Mouse (Mus musculus): ENCODE measurements around the gene Kif5a. TPM values are rescaled to one million over a fixed set of nuclear protein-coding genes. Genes with fewer than 3 reads are reported as not detected.
A peak's percentile ranks its signal among the peaks of the same experiment; 100 is the strongest.

Gene Kif5a
- polyA plus RNA-seq, 1 experiment = 0.14 TPM

- H3K79me2 ChIP-seq (ENCODE audit: control insufficient read depth, insufficient read depth) = peaks cover 33% of the 10 kb centered on the region
- no peaks in the 10 kb centered on the region for H3K27me3 ChIP-seq (ENCODE audit: control insufficient read depth, insufficient read depth, insufficient read length)
- H3ac ChIP-seq (ENCODE audit: control insufficient read depth, insufficient read length) = no peak overlapping the region
- no peak for TF ChIP-seq E2F4 (IDR thresholded peaks at IDR 0.05; ENCODE audit: insufficient read depth)
- no peak for TF ChIP-seq TCF3 (IDR thresholded peaks at IDR 0.05; ENCODE audit: insufficient read length, low read depth)
- peak; percentile 8 for TF ChIP-seq POLR2AphosphoS2 (IDR thresholded peaks at IDR 0.05; ENCODE audit: insufficient read length, low read depth)
- TF ChIP-seq MYOD1 (IDR thresholded peaks at IDR 0.05; ENCODE audit: control insufficient read depth in 1 of 3, insufficient read length in 2 of 3, low read depth in 2 of 3) = no peak
- TF ChIP-seq CEBPB (IDR thresholded peaks at IDR 0.05; ENCODE audit: insufficient read depth, poor library complexity, severe bottlenecking) = no peak
- TF ChIP-seq POLR2A (IDR thresholded peaks at IDR 0.05; ENCODE audit: insufficient read length, low read depth) = no peak
- H3K36me3 ChIP-seq (ENCODE audit: control insufficient read depth, insufficient read depth) = peaks cover 17% of the 10 kb centered on the region
- H3K4me2 ChIP-seq (ENCODE audit: low read depth) = peak overlapping the region; percentile 84
- H3K4me3 ChIP-seq = peak overlapping the region; percentile 100
These were observed 23.0 kb upstream of the Kif5a start for GRCm38 (mm10) chr10:127286194-127286593.

- no peaks in the 10 kb centered on the region for H3K27me3 ChIP-seq (ENCODE audit: control insufficient read depth, insufficient read depth, insufficient read length)
- peaks cover 22% of the 10 kb centered on the region for H3K36me3 ChIP-seq (ENCODE audit: control insufficient read depth, insufficient read depth)
- H3K79me2 ChIP-seq (ENCODE audit: control insufficient read depth, insufficient read depth) = peaks cover 27% of the 10 kb centered on the region
- H3K4me3 ChIP-seq = no peak overlapping the region
- no peak overlapping the region for H3ac ChIP-seq (ENCODE audit: control insufficient read depth, insufficient read length)
- no peak for TF ChIP-seq POLR2AphosphoS2 (IDR thresholded peaks at IDR 0.05; ENCODE audit: insufficient read length, low read depth)
- no peak for TF ChIP-seq E2F4 (IDR thresholded peaks at IDR 0.05; ENCODE audit: insufficient read depth)
- TF ChIP-seq POLR2A (IDR thresholded peaks at IDR 0.05; ENCODE audit: insufficient read length, low read depth) = no peak
- no peak for TF ChIP-seq MYOD1 (IDR thresholded peaks at IDR 0.05; ENCODE audit: control insufficient read depth in 1 of 3, insufficient read length in 2 of 3, low read depth in 2 of 3)
- TF ChIP-seq USF1 (IDR thresholded peaks at IDR 0.05; ENCODE audit: low read depth) = no peak
- TF ChIP-seq SRF (IDR thresholded peaks at IDR 0.05; ENCODE audit: control insufficient read depth, insufficient read length, low read depth) = no peak
- TF ChIP-seq MAX (IDR thresholded peaks at IDR 0.05; ENCODE audit: low read depth) = no peak
- TF ChIP-seq MYOG (IDR thresholded peaks at IDR 0.05; ENCODE audit: control insufficient read depth in 1 of 3, insufficient read depth in 1 of 3, insufficient read length in 2 of 3, low read depth in 2 of 3) = no peak
- no peak for TF ChIP-seq TCF12 (IDR thresholded peaks at IDR 0.05; ENCODE audit: insufficient read depth, poor library complexity, severe bottlenecking)
- no peak for TF ChIP-seq CEBPB (IDR thresholded peaks at IDR 0.05; ENCODE audit: insufficient read depth, poor library complexity, severe bottlenecking)
- no peak overlapping the region for H3K4me2 ChIP-seq (ENCODE audit: low read depth)
These were observed 22.5 kb upstream of the Kif5a start for GRCm38 (mm10) chr10:127285644-127286043.

GRCm38 (mm10) chr10:127284724-127285500, 21.8 kb upstream of the Kif5a start:
- TF ChIP-seq POLR2AphosphoS2 (IDR thresholded peaks at IDR 0.05; ENCODE audit: insufficient read length, low read depth) = no peak
- peak; percentile 10 for TF ChIP-seq POLR2A (IDR thresholded peaks at IDR 0.05; ENCODE audit: insufficient read length, low read depth)
- TF ChIP-seq MYOG (IDR thresholded peaks at IDR 0.05; ENCODE audit: control insufficient read depth in 1 of 3, insufficient read depth in 1 of 3, insufficient read length in 2 of 3, low read depth in 2 of 3) = no peak
- no peak for TF ChIP-seq TCF3 (IDR thresholded peaks at IDR 0.05; ENCODE audit: insufficient read length, low read depth)
- no peak for TF ChIP-seq MYOD1 (IDR thresholded peaks at IDR 0.05; ENCODE audit: control insufficient read depth in 1 of 3, insufficient read length in 2 of 3, low read depth in 2 of 3)
- TF ChIP-seq REST (IDR thresholded peaks at IDR 0.05; ENCODE audit: insufficient read depth, insufficient read length) = no peak
- no peak overlapping the region for H3K4me2 ChIP-seq (ENCODE audit: low read depth)
- no peak overlapping the region for H3K4me3 ChIP-seq

GRCm38 (mm10) chr10:127284105-127284622, 21.0 kb upstream of the Kif5a start:
- no peaks in the 10 kb centered on the region for H3K27me3 ChIP-seq (ENCODE audit: control insufficient read depth, insufficient read depth, insufficient read length)
- TF ChIP-seq MAX (IDR thresholded peaks at IDR 0.05; ENCODE audit: low read depth) = no peak
- no peak for TF ChIP-seq REST (IDR thresholded peaks at IDR 0.05; ENCODE audit: insufficient read depth, insufficient read length)
- no peak for TF ChIP-seq CEBPB (IDR thresholded peaks at IDR 0.05; ENCODE audit: insufficient read depth, poor library complexity, severe bottlenecking)
- no peak for TF ChIP-seq SRF (IDR thresholded peaks at IDR 0.05; ENCODE audit: control insufficient read depth, insufficient read length, low read depth)
- TF ChIP-seq E2F4 (IDR thresholded peaks at IDR 0.05; ENCODE audit: insufficient read depth) = no peak
- TF ChIP-seq TCF12 (IDR thresholded peaks at IDR 0.05; ENCODE audit: insufficient read depth, poor library complexity, severe bottlenecking) = no peak
- no peak for TF ChIP-seq MYOG (IDR thresholded peaks at IDR 0.05; ENCODE audit: control insufficient read depth in 1 of 3, insufficient read depth in 1 of 3, insufficient read length in 2 of 3, low read depth in 2 of 3)
- peak; percentile 59 for TF ChIP-seq POLR2AphosphoS2 (IDR thresholded peaks at IDR 0.05; ENCODE audit: insufficient read length, low read depth)
- peak; percentile 22 for TF ChIP-seq POLR2A (IDR thresholded peaks at IDR 0.05; ENCODE audit: insufficient read length, low read depth)
- no peak for TF ChIP-seq MYOD1 (IDR thresholded peaks at IDR 0.05; ENCODE audit: control insufficient read depth in 1 of 3, insufficient read length in 2 of 3, low read depth in 2 of 3)
- no peak for TF ChIP-seq USF1 (IDR thresholded peaks at IDR 0.05; ENCODE audit: low read depth)
- TF ChIP-seq TCF3 (IDR thresholded peaks at IDR 0.05; ENCODE audit: insufficient read length, low read depth) = no peak

More at GRCm38 (mm10) chr10:127284724-127285500, 21.8 kb upstream of the Kif5a start:
- Histone ChIP-seq H3K79me2 (ENCODE audit: control insufficient read depth, insufficient read depth) (peaks cover 27% of the 10 kb centered on the region), H3ac (ENCODE audit: control insufficient read depth, insufficient read length) (no peak overlapping the region), H3K36me3 (ENCODE audit: control insufficient read depth, insufficient read depth) (peaks cover 28% of the 10 kb centered on the region), H3K27me3 (ENCODE audit: control insufficient read depth, insufficient read depth, insufficient read length) (no peaks in the 10 kb centered on the region)

More at GRCm38 (mm10) chr10:127284105-127284622, 21.0 kb upstream of the Kif5a start:
- Histone ChIP-seq H3K36me3 (ENCODE audit: control insufficient read depth, insufficient read depth) (peaks cover 34% of the 10 kb centered on the region), H3K4me3 (no peak overlapping the region), H3K79me2 (ENCODE audit: control insufficient read depth, insufficient read depth) (peaks cover 27% of the 10 kb centered on the region), H3ac (ENCODE audit: control insufficient read depth, insufficient read length) (no peak overlapping the region), H3K4me2 (ENCODE audit: low read depth) (no peak overlapping the region)
